Mouse (Mus musculus) left cerebral cortex, adult 11 months (tissue): ENCODE measurements at regions not wholly inside any gene's neighbourhood (a gene's known extent, or its start where the extent isn't known, plus 50 kb on each side); places are given as distances from the start of the nearest gene placed in this dataset.

Source experiments
- DNase-seq: peaks from one replicate; pipeline ENCODE4 v3.0.0; 2022; ENCODE audit warnings: low spot score

GRCm38 (mm10) chr1:34930571-34930970 is 80.8 kb downstream of the Plekhb2 start:
- DNase-seq = no peak

- no peak for DNase-seq
Observed at GRCm38 (mm10) chr1:34943196-34943595, 93.4 kb downstream of the Plekhb2 start.

GRCm38 (mm10) chr1:34961633-34962507 is 112.1 kb downstream of the Plekhb2 start:
- DNase-seq = no peak

- DNase-seq = no peak
Observed at GRCm38 (mm10) chr1:34962508-34962885, 112.7 kb downstream of the Plekhb2 start.

GRCm38 (mm10) chr1:34974801-34975200 is 125.0 kb downstream of the Plekhb2 start:
- no peak for DNase-seq

GRCm38 (mm10) chr1:34978156-34978555 is 128.4 kb downstream of the Plekhb2 start:
- DNase-seq = no peak

GRCm38 (mm10) chr1:34979350-34979749 is 129.6 kb downstream of the Plekhb2 start:
- DNase-seq = no peak

GRCm38 (mm10) chr1:34981934-34982333 is 132.2 kb downstream of the Plekhb2 start:
- DNase-seq = no peak

- DNase-seq = no peak
Observed at GRCm38 (mm10) chr1:34982966-34983365, 133.2 kb downstream of the Plekhb2 start.

- no peak for DNase-seq
Observed at GRCm38 (mm10) chr1:34986861-34987260, 137.1 kb downstream of the Plekhb2 start.

- no peak for DNase-seq
Observed at GRCm38 (mm10) chr1:34987650-34988221, 138.0 kb downstream of the Plekhb2 start.

GRCm38 (mm10) chr1:34988225-34988624 is 138.4 kb downstream of the Plekhb2 start:
- no peak for DNase-seq

GRCm38 (mm10) chr1:35000801-35001200 is 151.0 kb downstream of the Plekhb2 start:
- DNase-seq = no peak

GRCm38 (mm10) chr1:35017471-35017870 is 167.7 kb downstream of the Plekhb2 start:
- no peak for DNase-seq

GRCm38 (mm10) chr1:35032619-35033018 is 182.8 kb downstream of the Plekhb2 start:
- DNase-seq = peak; percentile 7

GRCm38 (mm10) chr1:35072811-35073210 is 223.0 kb downstream of the Plekhb2 start:
- DNase-seq = no peak

GRCm38 (mm10) chr1:35094873-35095272 is 245.1 kb downstream of the Plekhb2 start:
- DNase-seq = no peak

GRCm38 (mm10) chr1:35095785-35096184 is 246.0 kb downstream of the Plekhb2 start:
- no peak for DNase-seq

GRCm38 (mm10) chr1:35106665-35107064 is 256.9 kb downstream of the Plekhb2 start:
- no peak for DNase-seq

GRCm38 (mm10) chr1:35109801-35110200 is 260.0 kb downstream of the Plekhb2 start:
- DNase-seq = no peak

GRCm38 (mm10) chr1:35115521-35115920 is 265.7 kb downstream of the Plekhb2 start:
- DNase-seq = no peak

- DNase-seq = no peak
Observed at GRCm38 (mm10) chr1:35137907-35138306, 288.1 kb downstream of the Plekhb2 start.

- no peak for DNase-seq
Observed at GRCm38 (mm10) chr1:35149036-35149435, 299.3 kb downstream of the Plekhb2 start.

GRCm38 (mm10) chr1:35162506-35162905 is 312.7 kb downstream of the Plekhb2 start:
- DNase-seq = peak; percentile 62
